Mouse (Mus musculus): ENCODE measurements around the gene Renbp. TPM values are rescaled to one million over a fixed set of nuclear protein-coding genes. Genes with fewer than 3 reads are reported as not detected.

The Renbp gene
- total RNA-seq, 2 experiments from 2014 or later: 14.2 to 14.9 TPM

Other genes starting within 250 kb of the Renbp start
- 100 to 1,000 TPM in 1 of 2 experiments, 10 to 100 TPM in 1; 99.5 to 104 TPM for gene Bcap31, start 214.7 kb downstream of the Renbp start, total RNA-seq (2021)
- gene Abcd1, start 214.3 kb downstream of the Renbp start, total RNA-seq (2021): 10 to 100 TPM; 23.9 to 28.4 TPM
- gene Plxnb3, start 173.8 kb downstream of the Renbp start, total RNA-seq (2021): under 1 TPM; 0.72 to 0.92 TPM
- gene Srpk3, start 156.4 kb downstream of the Renbp start, total RNA-seq (2021): 10 to 100 TPM; 36.0 to 43.6 TPM
- gene Idh3g, start 144.0 kb downstream of the Renbp start, total RNA-seq (2021): 100 to 1,000 TPM; 520 to 542 TPM
- gene Ssr4, start 143.8 kb downstream of the Renbp start, total RNA-seq (2021): 100 to 1,000 TPM; 103 TPM
- gene Pdzd4, start 105.9 kb downstream of the Renbp start, total RNA-seq (2021): 1 to 10 TPM; 2.7 to 2.9 TPM
- gene Avpr2, start 38.7 kb downstream of the Renbp start, total RNA-seq (2021): not detected
- gene L1cam, start 34.7 kb downstream of the Renbp start, total RNA-seq (2021): 1 to 10 TPM; 1.5 to 1.6 TPM
- 1 to 10 TPM; 1.8 to 2.5 TPM for gene Arhgap4, start 9.0 kb downstream of the Renbp start, total RNA-seq (2021)
- 10 to 100 TPM; 60.1 to 69.0 TPM for gene Naa10, start 8.9 kb downstream of the Renbp start, total RNA-seq (2021)
- 10 to 100 TPM; 64.2 to 64.4 TPM for gene Hcfc1, start 35.5 kb upstream of the Renbp start, total RNA-seq (2021)
- gene Irak1, start 93.1 kb upstream of the Renbp start, total RNA-seq (2021): 10 to 100 TPM; 54.7 to 56.7 TPM
- gene Opn1mw, start 196.6 kb upstream of the Renbp start, total RNA-seq (2021): not detected
- gene Mecp2, start 204.5 kb upstream of the Renbp start, total RNA-seq (2021): 10 to 100 TPM; 32.9 to 34.3 TPM
- gene Tex28, start 237.0 kb upstream of the Renbp start, total RNA-seq (2021): not detected
- gene Tktl1, start 246.4 kb upstream of the Renbp start, total RNA-seq (2021): not detected

Measured in heart, postnatal 10 days (tissue).